Mouse (Mus musculus) heart, embryonic 16.5 days (tissue): Measurements from ENCODE around the gene Oas1h. TPM values are rescaled to one million over a fixed set of nuclear protein-coding genes. Genes with fewer than 3 reads are reported as not detected.
"Not testable (repeated sequence)": the region's sequence is repeated elsewhere in the genome, so short reads cannot be mapped to it uniquely, and the experiment has no call there.

ENCODE experiments used
- ATAC-seq: fragments of 200-750 bp; cut with Nextera tagmentation; replicated peaks from 2 replicates; pipeline ENCODE4 v1.8.0; 2017; ENCODE audit warnings: moderate number of reproducible peaks; ENCODE audit not compliant: insufficient read depth, low FRiP score; ENCODE audit errors: extremely low read depth
- H3K27ac ChIP-seq: fragments of 300-500 bp; sonication (generic); 2 replicates; pipeline ENCODE4 v1.5.1; 2014; ENCODE audit warnings: mild to moderate bottlenecking, low read length, control low read depth, moderate library complexity
- H3K27me3 ChIP-seq: fragments of 300-500 bp; sonication (generic); 2 replicates; pipeline ENCODE4 v1.6.1; 2014; ENCODE audit warnings: low read length, mixed read lengths; ENCODE audit not compliant: control insufficient read depth, insufficient read depth
- H3K36me3 ChIP-seq: fragments of 300-500 bp; sonication (generic); 2 replicates; pipeline ENCODE4 v1.6.1; 2014; ENCODE audit not compliant: control insufficient read depth, insufficient read depth
- H3K4me1 ChIP-seq: fragments of 300-500 bp; sonication (generic); 2 replicates; pipeline ENCODE4 v1.6.1; 2014; ENCODE audit warnings: low read length, mixed read lengths; ENCODE audit not compliant: control insufficient read depth, insufficient read depth
- H3K4me2 ChIP-seq: fragments of 300-500 bp; sonication (generic); 2 replicates; pipeline ENCODE4 v1.6.1; 2014; ENCODE audit warnings: low read depth, mild to moderate bottlenecking, control low read depth, low read length
- H3K4me3 ChIP-seq: fragments of 300-500 bp; sonication (generic); 2 replicates; pipeline ENCODE4 v1.5.1; 2014; ENCODE audit warnings: mild to moderate bottlenecking, control low read depth, low read length
- H3K9ac ChIP-seq: fragments of 300-500 bp; sonication (generic); 2 replicates; pipeline ENCODE4 v1.6.1; 2014; ENCODE audit warnings: low read length, control low read depth
- H3K9me3 ChIP-seq: fragments of 300-500 bp; sonication (generic); replicated peaks from 2 replicates; pipeline ENCODE4 v1.6.1; 2016; ENCODE audit warnings: low read length; ENCODE audit not compliant: control insufficient read depth
- WGBS: fragments of 180-500 bp; shearing (Covaris S2); extraction: QIAGEN DNeasy Blood & Tissue Kit; methylation state at CpG from one replicate; pipeline ENCODE4 v1.1.7; 2014; 5-methylcytosine and 5-hydroxymethylcytosine counted together
- polyA plus RNA-seq: library from polyadenylated mRNA; unstranded; fragments of >200 nt; fragmentation: Nextera tagmentation; extraction: Ambion mirVana; gene quantifications from 2 replicates; pipeline ENCODE4 v1.2.1, GENCODE M21; 2015

The Oas1h gene
- polyA plus RNA-seq, 1 experiment from 2014 or later, result not detected

- not testable (repeated sequence) for H3K9ac ChIP-seq, H3K4me3 ChIP-seq, H3K27ac ChIP-seq, H3K36me3 ChIP-seq, H3K4me2 ChIP-seq, H3K9me3 ChIP-seq, ATAC-seq, H3K4me1 ChIP-seq, H3K27me3 ChIP-seq
- WGBS, result 55% methylated on average over 2 of the region's 3 CpGs
These were observed 15.6 kb downstream of the Oas1h start for GRCm38 (mm10) chr5:120876839-120877238.

GRCm38 (mm10) chr5:120877407-120877806 lies 16.2 kb downstream of the Oas1h start:
- ATAC-seq, H3K27me3 ChIP-seq, H3K9ac ChIP-seq, H3K4me3 ChIP-seq, H3K4me1 ChIP-seq, H3K4me2 ChIP-seq, H3K36me3 ChIP-seq, H3K9me3 ChIP-seq, H3K27ac ChIP-seq: not testable (repeated sequence)
- 75% methylated on average over 2 of the region's 2 CpGs for WGBS

- H3K9me3 ChIP-seq, ATAC-seq: not testable (repeated sequence)
These were observed 17.6 kb downstream of the Oas1h start for GRCm38 (mm10) chr5:120878803-120879202.

GRCm38 (mm10) chr5:120881681-120882080 lies 20.5 kb downstream of the Oas1h start:
- not testable (repeated sequence) for H3K9ac ChIP-seq, H3K27ac ChIP-seq, H3K4me2 ChIP-seq, H3K27me3 ChIP-seq, H3K4me3 ChIP-seq, ATAC-seq, H3K4me1 ChIP-seq, H3K36me3 ChIP-seq, H3K9me3 ChIP-seq
- WGBS, result 86% methylated on average over 6 of the region's 6 CpGs

More at GRCm38 (mm10) chr5:120878803-120879202, 17.6 kb downstream of the Oas1h start:
- H3K27me3 ChIP-seq, H3K9ac ChIP-seq, H3K36me3 ChIP-seq, H3K4me2 ChIP-seq, H3K4me3 ChIP-seq, H3K27ac ChIP-seq, H3K4me1 ChIP-seq: not testable (repeated sequence)
- WGBS, result 35% methylated on average over 2 of the region's 2 CpGs

- H3K27me3 ChIP-seq, H3K9me3 ChIP-seq, H3K9ac ChIP-seq, H3K4me1 ChIP-seq, H3K4me3 ChIP-seq, H3K27ac ChIP-seq, ATAC-seq, H3K36me3 ChIP-seq, H3K4me2 ChIP-seq: not testable (repeated sequence)
- WGBS, result 15% methylated on average over 6 of the region's 9 CpGs
These were observed 26.2 kb downstream of the Oas1h start, which contains the start of gene Oas1g for GRCm38 (mm10) chr5:120887413-120887812. TSS of gene Oas1g (minus strand) at chr5:120887613.

- no peak overlapping the region for H3K4me3 ChIP-seq
- no peaks in the 10 kb centered on the region for H3K27me3 ChIP-seq
- no peaks in the 10 kb centered on the region for H3K36me3 ChIP-seq
- no peaks in the 10 kb centered on the region for H3K4me1 ChIP-seq
- H3K27ac ChIP-seq, result no peak overlapping the region
- WGBS, result 42% methylated on average over 6 of the region's 6 CpGs
- no peaks in the 10 kb centered on the region for H3K9me3 ChIP-seq
- H3K4me2 ChIP-seq, result no peak overlapping the region
- H3K9ac ChIP-seq, result no peak overlapping the region
- no peak for ATAC-seq
These were observed 26.6 kb downstream of the Oas1h start for GRCm38 (mm10) chr5:120887831-120888230.

GRCm38 (mm10) chr5:120888294-120888815 lies 27.1 kb downstream of the Oas1h start:
- ATAC-seq, H3K9ac ChIP-seq, H3K4me2 ChIP-seq, H3K27me3 ChIP-seq, H3K27ac ChIP-seq, H3K4me1 ChIP-seq, H3K36me3 ChIP-seq, H3K9me3 ChIP-seq, H3K4me3 ChIP-seq: not testable (repeated sequence)
- 26% methylated on average over 4 of the region's 4 CpGs for WGBS

- 77% methylated on average over 2 of the region's 2 CpGs for WGBS
- H3K9ac ChIP-seq, result no peak overlapping the region
- H3K4me1 ChIP-seq, result no peaks in the 10 kb centered on the region
- H3K4me3 ChIP-seq, result no peak overlapping the region
- no peaks in the 10 kb centered on the region for H3K36me3 ChIP-seq
- no peak overlapping the region for H3K27ac ChIP-seq
- H3K4me2 ChIP-seq, result no peak overlapping the region
- H3K27me3 ChIP-seq, result no peaks in the 10 kb centered on the region
- H3K9me3 ChIP-seq, result no peaks in the 10 kb centered on the region
- ATAC-seq, result no peak
These were observed 28.8 kb downstream of the Oas1h start for GRCm38 (mm10) chr5:120890026-120890425.

- H3K4me3 ChIP-seq, result no peak overlapping the region
- WGBS, result 44% methylated on average over 3 of the region's 3 CpGs
- no peaks in the 10 kb centered on the region for H3K4me1 ChIP-seq
- ATAC-seq, result no peak
- no peaks in the 10 kb centered on the region for H3K36me3 ChIP-seq
- no peaks in the 10 kb centered on the region for H3K9me3 ChIP-seq
- no peak overlapping the region for H3K4me2 ChIP-seq
- no peak overlapping the region for H3K9ac ChIP-seq
- no peaks in the 10 kb centered on the region for H3K27me3 ChIP-seq
- no peak overlapping the region for H3K27ac ChIP-seq
These were observed 29.8 kb downstream of the Oas1h start for GRCm38 (mm10) chr5:120890991-120891390.
